In genomic region chr13:6236503-6236902, GRCm38 (mm10) we compare ENCODE assay signal across 23 mouse cellular contexts.
DNase-seq lines count a peak whose midpoint lies in the region; ATAC-seq lines count a peak whose summit lies in the region.
"Had no signal": no experiment of that assay in that cellular context is flagged by ENCODE, and none has a peak within 500 bp of the region (broad histone marks: within the 10 kb centered on the region; RNA-seq: fewer than 3 reads in every experiment).

No protein-coding gene starts in this region.

- DNase-seq in urinary bladder, postnatal 14 days (ENCODE audit: low spot score), result peak; percentile 38
- no peak for DNase-seq in urinary bladder, adult 2 months (ENCODE audit: low spot score)
- no peak for DNase-seq in heart, postnatal 10 days
- DNase-seq in midbrain, embryonic 14.5 days, result no peak
- DNase-seq: adrenal gland, adult 8-10 months; adrenal gland, postnatal 14 days; adrenal gland, postnatal 36 days; cerebellum, adult 11 months; cerebellum, adult 18-20 months; cerebellum, adult 8-10 months; cerebellum, adult 9-11 months; cerebellum, postnatal 14 days; cerebellum, postnatal 36 days; embryo, embryonic 11 days had no signal

- H3K27me3 ChIP-seq in stomach, embryonic 16.5 days (ENCODE audit: control insufficient read depth, insufficient read depth, low read length), result no peaks in the 10 kb centered on the region
- no peaks in the 10 kb centered on the region for H3K27me3 ChIP-seq in midbrain, embryonic 14.5 days (ENCODE audit: control insufficient read depth, insufficient read depth, low read length)
- H3K27me3 ChIP-seq: embryonic facial prominence, embryonic 13.5 days; embryonic facial prominence, embryonic 15.5 days; forebrain, embryonic 12.5 days had no signal

- no peaks in the 10 kb centered on the region for H3K36me3 ChIP-seq in stomach, embryonic 16.5 days (ENCODE audit: control insufficient read depth, insufficient read depth, low read length)
- H3K36me3 ChIP-seq in midbrain, embryonic 14.5 days (ENCODE audit: control insufficient read depth, insufficient read depth, low read length), result no peaks in the 10 kb centered on the region
- H3K36me3 ChIP-seq: embryonic facial prominence, embryonic 13.5 days; embryonic facial prominence, embryonic 15.5 days; forebrain, embryonic 10.5 days; forebrain, embryonic 12.5 days had no signal

- no peaks in the 10 kb centered on the region for H3K9me3 ChIP-seq in stomach, embryonic 16.5 days (replicated peaks; ENCODE audit: control insufficient read depth, low read length)
- no peaks in the 10 kb centered on the region for H3K9me3 ChIP-seq in midbrain, embryonic 14.5 days (ENCODE audit: control insufficient read depth, low read length)
- H3K9me3 ChIP-seq: embryonic facial prominence, embryonic 13.5 days; embryonic facial prominence, embryonic 15.5 days; forebrain, embryonic 10.5 days; forebrain, embryonic 12.5 days had no signal

- no peaks in the 10 kb centered on the region for H3K4me1 ChIP-seq in stomach, embryonic 16.5 days (ENCODE audit: control insufficient read depth, insufficient read depth, low read length)
- no peaks in the 10 kb centered on the region for H3K4me1 ChIP-seq in midbrain, embryonic 14.5 days (ENCODE audit: control insufficient read depth, insufficient read depth, low read length)
- H3K4me1 ChIP-seq: embryonic facial prominence, embryonic 13.5 days; embryonic facial prominence, embryonic 15.5 days; forebrain, embryonic 12.5 days had no signal

- no peak overlapping the region for H3K27ac ChIP-seq in stomach, embryonic 16.5 days (ENCODE audit: low read length)
- H3K27ac ChIP-seq in midbrain, embryonic 14.5 days (replicated peaks; ENCODE audit: low read depth, low read length), result no peak overlapping the region
- H3K27ac ChIP-seq: embryonic facial prominence, embryonic 13.5 days; embryonic facial prominence, embryonic 15.5 days; forebrain, embryonic 10.5 days; forebrain, embryonic 12.5 days had no signal

- intact Hi-C loops in heart, postnatal 10 days (cut with DNase I), result no loop called here

- 78% methylated on average over 8 of the region's 8 CpGs for WGBS in stomach, embryonic 16.5 days
- WGBS in midbrain, embryonic 14.5 days, result 91% methylated on average over 8 of the region's 8 CpGs

- H3K9ac ChIP-seq in stomach, embryonic 16.5 days (ENCODE audit: low read length), result no peak overlapping the region
- no peak overlapping the region for H3K9ac ChIP-seq in midbrain, embryonic 14.5 days (replicated peaks; ENCODE audit: low read length)
- H3K9ac ChIP-seq: embryonic facial prominence, embryonic 13.5 days; embryonic facial prominence, embryonic 15.5 days; forebrain, embryonic 12.5 days had no signal

- no peak overlapping the region for H3K4me3 ChIP-seq in stomach, embryonic 16.5 days (replicated peaks; ENCODE audit: low read length)
- no peak overlapping the region for H3K4me3 ChIP-seq in midbrain, embryonic 14.5 days (replicated peaks; ENCODE audit: low read depth, low read length)
- H3K4me3 ChIP-seq: embryonic facial prominence, embryonic 13.5 days; embryonic facial prominence, embryonic 15.5 days; erythroblast, embryonic 14.5 days; forebrain, embryonic 10.5 days; forebrain, embryonic 12.5 days had no signal

- 0 out of 2 replicates have a peak, but pooled peaks have one; percentile 44 for ATAC-seq in stomach, embryonic 16.5 days (ENCODE audit: insufficient read depth, low FRiP score)
- ATAC-seq in midbrain, embryonic 14.5 days (ENCODE audit: low FRiP score, low TSS enrichment), result no peak
- ATAC-seq: activated CD4-positive, CD25-positive, alpha-beta regulatory T cell, adult 4 months; forebrain, embryonic 14.5 days; forebrain, embryonic 16.5 days had no signal

- H3K4me2 ChIP-seq in stomach, embryonic 16.5 days (ENCODE audit: low read depth, low read length), result no peak overlapping the region
- H3K4me2 ChIP-seq in midbrain, embryonic 14.5 days (ENCODE audit: low read length), result no peak overlapping the region
- H3K4me2 ChIP-seq: embryonic facial prominence, embryonic 13.5 days; embryonic facial prominence, embryonic 15.5 days; forebrain, embryonic 12.5 days had no signal
